Mouse (Mus musculus): ENCODE data around the gene Ppcs. TPM values are rescaled to one million over a fixed set of nuclear protein-coding genes. Genes with fewer than 3 reads are reported as not detected.

Gene Ppcs
- polyA plus RNA-seq, 1 experiment: 7.7 TPM

- peaks cover 66% of the 10 kb centered on the region for H3K27me3 ChIP-seq (replicated peaks)
- H3K36me3 ChIP-seq (replicated peaks; ENCODE audit: low read length): no peaks in the 10 kb centered on the region
- H3K4me1 ChIP-seq: 0 out of 2 replicates have a peak, but pooled peaks cover 3% of the 10 kb centered on the region
- TF ChIP-seq FLI1 (IDR thresholded peaks at IDR 0.05; ENCODE audit: low read length): no peak
- no peak overlapping the region for H3K4me3 ChIP-seq (replicated peaks)
- peaks cover 11% of the 10 kb centered on the region for H3K9me3 ChIP-seq
These were observed 30.9 kb upstream of the Ppcs start for GRCm38 (mm10) chr4:119453128-119453527.

- H3K4me3 ChIP-seq (replicated peaks): no peak overlapping the region
- TF ChIP-seq FLI1 (IDR thresholded peaks at IDR 0.05; ENCODE audit: low read length) (no peak), GATA1 (IDR thresholded peaks at IDR 0.05; ENCODE audit: borderline replicate concordance, low read length) (no peak)
- peaks cover 67% of the 10 kb centered on the region for H3K27me3 ChIP-seq (replicated peaks)
- no peaks in the 10 kb centered on the region for H3K36me3 ChIP-seq (replicated peaks; ENCODE audit: low read length)
- H3K4me1 ChIP-seq: 0 out of 2 replicates have a peak, but pooled peaks cover 3% of the 10 kb centered on the region
- H3K9me3 ChIP-seq: peaks cover 8% of the 10 kb centered on the region
These were observed 28.2 kb upstream of the Ppcs start for GRCm38 (mm10) chr4:119450436-119450835.

- Histone ChIP-seq H3K4me3 (replicated peaks) (no peak overlapping the region), H3K36me3 (replicated peaks; ENCODE audit: low read length) (no peaks in the 10 kb centered on the region), H3K9me3 (no peaks in the 10 kb centered on the region), H3K27me3 (replicated peaks) (peaks cover 63% of the 10 kb centered on the region), H3K4me1 (peaks cover 3% of the 10 kb centered on the region; the same call in 1 of the 2 replicates)
- TF ChIP-seq GATA1 (IDR thresholded peaks at IDR 0.05; ENCODE audit: borderline replicate concordance, low read length) (no peak), FLI1 (IDR thresholded peaks at IDR 0.05; ENCODE audit: low read length) (no peak)
These were observed 25.6 kb upstream of the Ppcs start for GRCm38 (mm10) chr4:119447786-119448185.

- H3K4me1 ChIP-seq: peaks cover 7% of the 10 kb centered on the region; the same call in 1 of the 2 replicates
- no peak for TF ChIP-seq FLI1 (IDR thresholded peaks at IDR 0.05; ENCODE audit: low read length)
- TF ChIP-seq GATA1 (IDR thresholded peaks at IDR 0.05; ENCODE audit: borderline replicate concordance, low read length): no peak
- H3K27me3 ChIP-seq (replicated peaks): peaks cover 63% of the 10 kb centered on the region
- H3K9me3 ChIP-seq: no peaks in the 10 kb centered on the region
- no peak overlapping the region for H3K4me3 ChIP-seq (replicated peaks)
- H3K36me3 ChIP-seq (replicated peaks; ENCODE audit: low read length): no peaks in the 10 kb centered on the region
These were observed 25.0 kb upstream of the Ppcs start for GRCm38 (mm10) chr4:119447261-119447660.

- no peak for TF ChIP-seq FLI1 (IDR thresholded peaks at IDR 0.05; ENCODE audit: low read length)
- TF ChIP-seq GATA1 (IDR thresholded peaks at IDR 0.05; ENCODE audit: borderline replicate concordance, low read length): no peak
- H3K27me3 ChIP-seq (replicated peaks): peaks cover 45% of the 10 kb centered on the region
- H3K9me3 ChIP-seq: peaks cover 15% of the 10 kb centered on the region
- H3K4me3 ChIP-seq (replicated peaks): no peak overlapping the region
- H3K36me3 ChIP-seq (replicated peaks; ENCODE audit: low read length): no peaks in the 10 kb centered on the region
- peaks cover 4% of the 10 kb centered on the region; the same call in 1 of the 2 replicates for H3K4me1 ChIP-seq
These were observed 20.3 kb upstream of the Ppcs start for GRCm38 (mm10) chr4:119442539-119442938.

- no peaks in the 10 kb centered on the region for H3K36me3 ChIP-seq (replicated peaks; ENCODE audit: low read length)
- TF ChIP-seq GATA1 (IDR thresholded peaks at IDR 0.05; ENCODE audit: borderline replicate concordance, low read length): no peak
- no peak for TF ChIP-seq FLI1 (IDR thresholded peaks at IDR 0.05; ENCODE audit: low read length)
- peaks cover 45% of the 10 kb centered on the region for H3K27me3 ChIP-seq (replicated peaks)
- peaks cover 22% of the 10 kb centered on the region for H3K9me3 ChIP-seq
- H3K4me3 ChIP-seq (replicated peaks): no peak overlapping the region
- H3K4me1 ChIP-seq: peaks cover 4% of the 10 kb centered on the region; the same call in 1 of the 2 replicates
These were observed 19.6 kb upstream of the Ppcs start for GRCm38 (mm10) chr4:119441836-119442235.

- Histone ChIP-seq H3K27me3 (replicated peaks) (peaks cover 51% of the 10 kb centered on the region), H3K9me3 (peaks cover 45% of the 10 kb centered on the region), H3K4me1 (peaks cover 4% of the 10 kb centered on the region; the same call in 1 of the 2 replicates), H3K4me3 (replicated peaks) (no peak overlapping the region), H3K36me3 (replicated peaks; ENCODE audit: low read length) (no peaks in the 10 kb centered on the region)
- TF ChIP-seq FLI1 (IDR thresholded peaks at IDR 0.05; ENCODE audit: low read length): no peak
- no peak for TF ChIP-seq GATA1 (IDR thresholded peaks at IDR 0.05; ENCODE audit: borderline replicate concordance, low read length)
These were observed 15.7 kb upstream of the Ppcs start for GRCm38 (mm10) chr4:119437936-119438335.

- H3K4me3 ChIP-seq (replicated peaks): peak overlapping the region; percentile 75
- H3K27me3 ChIP-seq (replicated peaks): peaks cover 31% of the 10 kb centered on the region
- H3K4me1 ChIP-seq: peaks cover 17% of the 10 kb centered on the region
- TF ChIP-seq GATA1 (IDR thresholded peaks at IDR 0.05; ENCODE audit: borderline replicate concordance, low read length) (no peak), FLI1 (IDR thresholded peaks at IDR 0.05; ENCODE audit: low read length) (no peak)
- peaks cover 13% of the 10 kb centered on the region for H3K9me3 ChIP-seq
- no peaks in the 10 kb centered on the region for H3K36me3 ChIP-seq (replicated peaks; ENCODE audit: low read length)
These were observed 8.5 kb upstream of the Ppcs start for GRCm38 (mm10) chr4:119430678-119431077.

- Histone ChIP-seq H3K27me3 (replicated peaks) (peaks cover 12% of the 10 kb centered on the region), H3K9me3 (no peaks in the 10 kb centered on the region), H3K4me3 (replicated peaks) (no peak overlapping the region), H3K4me1 (peaks cover 40% of the 10 kb centered on the region), H3K36me3 (replicated peaks; ENCODE audit: low read length) (no peaks in the 10 kb centered on the region)
- TF ChIP-seq GATA1 (IDR thresholded peaks at IDR 0.05; ENCODE audit: borderline replicate concordance, low read length) (no peak), FLI1 (IDR thresholded peaks at IDR 0.05; ENCODE audit: low read length) (no peak)
These were observed 5.5 kb upstream of the Ppcs start for GRCm38 (mm10) chr4:119427680-119428079.

- Histone ChIP-seq H3K36me3 (replicated peaks; ENCODE audit: low read length) (peaks cover under 1% of the 10 kb centered on the region), H3K4me3 (replicated peaks) (no peak overlapping the region), H3K4me1 (peaks cover 50% of the 10 kb centered on the region), H3K9me3 (no peaks in the 10 kb centered on the region), H3K27me3 (replicated peaks) (peaks cover 7% of the 10 kb centered on the region)
- TF ChIP-seq GATA1 (IDR thresholded peaks at IDR 0.05; ENCODE audit: borderline replicate concordance, low read length): no peak
- TF ChIP-seq FLI1 (IDR thresholded peaks at IDR 0.05; ENCODE audit: low read length): no peak
These were observed 3.4 kb upstream of the Ppcs start for GRCm38 (mm10) chr4:119425601-119426000.

- Histone ChIP-seq H3K36me3 (replicated peaks; ENCODE audit: low read length) (peaks cover 4% of the 10 kb centered on the region), H3K4me3 (replicated peaks) (no peak overlapping the region), H3K4me1 (peaks cover 50% of the 10 kb centered on the region), H3K9me3 (no peaks in the 10 kb centered on the region), H3K27me3 (replicated peaks) (peaks cover 7% of the 10 kb centered on the region)
- no peak for TF ChIP-seq FLI1 (IDR thresholded peaks at IDR 0.05; ENCODE audit: low read length)
- TF ChIP-seq GATA1 (IDR thresholded peaks at IDR 0.05; ENCODE audit: borderline replicate concordance, low read length): no peak
These were observed 2.9 kb upstream of the Ppcs start for GRCm38 (mm10) chr4:119425077-119425476.
